Mouse (Mus musculus): ENCODE measurements around the gene Prkn.

Prkn gene

DNA sequence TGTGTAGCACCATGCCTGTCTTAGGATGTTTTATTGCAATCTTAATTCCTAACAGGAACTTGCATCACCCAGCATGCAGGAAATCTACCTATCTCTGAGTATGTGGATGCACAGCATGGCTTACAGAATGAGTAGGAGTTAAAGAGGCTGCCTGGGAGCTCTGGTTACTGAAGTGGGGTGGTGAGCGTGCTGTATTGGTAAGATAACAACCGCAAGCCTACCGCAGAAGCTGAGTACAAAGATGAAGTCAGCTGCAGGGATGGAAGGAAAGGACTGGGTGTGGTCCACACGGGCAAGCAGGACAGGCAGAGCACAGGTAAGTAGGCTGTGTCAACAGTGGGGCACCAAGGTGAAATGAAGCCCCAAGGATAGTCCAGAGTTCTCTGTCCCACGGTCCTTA is 1196.9 kb downstream of the Prkn start:
- DNase-seq (ENCODE audit: extremely low read depth, low read depth) = peak; percentile 97

DNA sequence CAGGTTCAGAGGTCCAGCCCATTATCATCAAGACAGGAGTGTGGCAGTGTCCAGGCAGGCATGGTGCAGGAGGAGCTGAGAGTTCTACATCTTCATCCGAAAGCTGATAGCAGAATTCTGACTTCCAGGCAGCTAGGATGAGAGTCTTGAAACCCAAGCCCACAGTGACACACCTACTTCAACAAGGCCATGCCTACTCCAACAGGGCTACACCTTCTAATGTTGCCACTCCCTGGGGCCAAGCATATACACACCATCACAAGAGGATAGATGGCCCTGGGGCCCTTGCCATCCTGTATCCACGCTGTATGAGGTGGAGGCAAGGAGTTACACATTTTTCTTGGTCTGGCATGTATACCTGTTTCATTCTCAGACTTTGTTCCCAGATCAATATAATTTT is 1197.4 kb downstream of the Prkn start:
- DNase-seq (ENCODE audit: extremely low read depth, low read depth) = no peak

DNA sequence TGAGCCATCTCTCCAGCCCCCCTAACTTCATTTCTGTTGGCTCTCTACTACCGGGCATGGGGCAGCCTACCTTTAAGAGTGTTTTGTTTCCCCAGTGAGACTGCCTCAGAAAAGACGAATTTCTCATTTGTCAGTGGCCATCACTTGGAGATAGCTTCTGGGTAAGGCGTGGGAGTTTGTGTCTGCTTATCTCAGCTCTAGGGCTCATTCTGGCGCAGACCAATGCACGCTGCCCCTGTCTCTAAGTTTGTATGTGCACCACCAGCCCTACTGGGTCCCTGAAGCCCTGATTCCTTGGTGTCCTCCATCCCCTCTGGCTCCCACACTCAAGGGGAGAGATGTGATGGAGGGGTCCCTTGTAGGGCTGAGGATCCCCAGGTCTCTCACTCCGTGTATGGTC is 1198.3 kb downstream of the Prkn start:
- DNase-seq (ENCODE audit: extremely low read depth, low read depth) = no peak

DNA sequence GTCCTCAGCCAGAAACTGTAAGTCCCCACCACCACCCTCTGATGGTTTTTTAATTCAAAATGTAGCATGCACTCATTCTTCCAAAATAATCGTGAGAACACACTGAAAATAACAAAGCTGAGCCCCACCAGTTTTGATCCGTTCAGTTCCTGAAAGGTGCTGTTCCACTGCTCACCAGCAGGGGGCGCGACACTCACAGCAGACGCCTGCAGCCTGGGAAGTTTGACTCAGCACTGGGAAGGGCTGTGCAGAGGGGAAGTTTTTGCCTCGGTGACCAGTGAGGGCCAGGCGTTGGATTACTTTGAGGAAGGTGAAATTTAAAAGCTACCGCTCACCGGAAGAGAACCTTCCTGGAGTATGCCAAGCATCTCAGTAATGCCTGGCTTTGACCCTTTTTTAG is 1199.0 kb downstream of the Prkn start:
- peak; percentile 72 for DNase-seq (ENCODE audit: extremely low read depth, low read depth)

DNA sequence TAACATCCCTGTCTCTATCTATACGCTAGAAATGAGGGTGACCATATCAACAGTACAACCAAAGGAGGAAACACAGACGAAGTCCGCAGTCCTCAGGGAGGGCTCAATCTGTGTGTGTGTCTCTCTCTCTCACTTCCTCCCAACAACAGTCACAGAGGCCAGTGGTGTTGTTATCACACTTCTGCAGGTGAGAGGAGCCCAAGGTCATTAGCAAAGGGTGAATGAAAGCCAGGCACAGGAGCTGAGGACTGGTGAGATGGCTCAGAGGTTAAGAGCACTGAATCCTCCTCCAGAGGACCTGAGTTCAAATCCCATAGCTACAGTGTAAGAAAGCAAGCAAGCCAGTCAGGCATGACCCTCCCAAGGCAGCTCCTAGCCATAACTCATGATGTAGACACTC is 1199.7 kb downstream of the Prkn start:
- DNase-seq (ENCODE audit: extremely low read depth, low read depth) = no peak

DNA sequence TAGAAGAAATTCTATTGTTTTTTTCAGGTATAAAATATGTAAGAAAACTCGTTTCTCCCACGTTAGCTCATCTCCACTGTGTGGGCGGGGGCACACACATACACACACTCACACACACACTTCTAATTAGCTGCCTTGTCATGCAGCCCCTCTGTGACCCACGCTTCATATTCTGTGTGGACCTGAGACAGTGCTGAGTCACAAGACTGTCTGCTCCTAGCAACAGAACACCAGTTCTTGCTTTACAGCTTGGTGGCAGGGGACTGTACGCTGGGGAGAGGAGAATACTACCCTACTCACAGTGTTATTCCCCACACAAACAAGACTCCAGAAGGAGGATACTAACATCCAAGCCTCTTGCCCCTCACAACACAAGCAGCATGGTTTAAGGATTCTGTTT is 1200.4 kb downstream of the Prkn start:
- DNase-seq (ENCODE audit: extremely low read depth, low read depth) = no peak

DNA sequence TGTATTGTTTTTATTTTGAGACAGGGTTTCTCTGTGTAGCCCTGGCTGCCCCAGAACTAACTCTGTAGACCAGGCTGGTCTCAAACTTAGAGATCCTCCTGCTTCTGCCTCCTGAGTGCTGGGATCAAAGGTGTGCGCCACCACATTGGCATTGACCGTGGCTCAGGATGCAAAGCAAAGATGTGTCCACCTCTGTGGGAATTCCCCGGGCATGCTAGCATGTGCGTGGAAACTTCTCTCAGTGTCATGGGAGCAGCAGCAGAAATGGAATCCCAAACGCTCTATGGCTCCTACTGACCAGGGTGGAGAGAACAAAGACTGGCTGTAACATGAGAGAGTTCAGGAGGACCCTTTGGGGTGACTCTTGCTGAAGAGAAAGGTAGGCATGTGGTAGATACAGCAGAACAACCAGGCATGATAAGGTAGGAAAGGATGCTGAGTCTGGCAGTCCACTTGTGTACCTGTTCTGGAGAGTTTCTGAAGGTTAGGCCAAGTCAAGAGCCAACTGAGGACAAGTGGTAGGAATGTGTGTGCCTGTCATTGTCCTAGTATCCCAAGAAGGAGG is 1201.0 kb downstream of the Prkn start:
- no peak for DNase-seq (ENCODE audit: extremely low read depth, low read depth)

DNA sequence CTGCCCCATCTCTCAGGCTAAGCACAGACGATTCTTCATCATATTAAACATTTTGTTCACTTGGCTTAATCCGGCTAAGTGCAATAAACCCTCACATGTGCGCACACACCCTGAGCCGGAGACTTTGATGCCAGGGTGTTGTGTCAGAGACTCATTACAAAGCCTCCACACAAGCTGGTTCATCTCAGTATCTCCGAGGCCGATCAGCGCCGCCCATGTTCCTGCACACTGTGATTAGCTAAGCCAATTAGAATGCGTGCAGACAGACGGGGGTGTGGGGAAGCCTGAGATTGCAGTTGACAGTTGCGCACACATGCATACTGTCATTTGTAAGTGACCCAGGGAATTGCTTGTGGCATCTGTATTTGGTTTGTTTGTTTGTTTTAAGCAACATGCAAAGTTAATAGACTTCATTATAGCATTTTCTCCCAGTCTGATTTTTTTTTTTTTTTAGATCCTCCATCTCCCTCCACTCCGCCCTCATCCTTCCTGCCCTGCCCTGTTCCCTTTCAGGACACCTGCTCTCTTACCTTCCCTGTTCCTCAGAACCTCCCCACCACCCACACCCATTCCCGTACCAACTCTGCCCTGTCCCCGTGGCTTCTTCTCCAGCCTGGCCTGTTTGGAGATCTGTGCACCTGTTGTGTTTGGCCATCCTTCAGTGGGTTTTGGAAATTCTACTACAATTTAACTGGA is 1202.5 kb downstream of the Prkn start:
- no peak for DNase-seq (ENCODE audit: extremely low read depth, low read depth)

DNA sequence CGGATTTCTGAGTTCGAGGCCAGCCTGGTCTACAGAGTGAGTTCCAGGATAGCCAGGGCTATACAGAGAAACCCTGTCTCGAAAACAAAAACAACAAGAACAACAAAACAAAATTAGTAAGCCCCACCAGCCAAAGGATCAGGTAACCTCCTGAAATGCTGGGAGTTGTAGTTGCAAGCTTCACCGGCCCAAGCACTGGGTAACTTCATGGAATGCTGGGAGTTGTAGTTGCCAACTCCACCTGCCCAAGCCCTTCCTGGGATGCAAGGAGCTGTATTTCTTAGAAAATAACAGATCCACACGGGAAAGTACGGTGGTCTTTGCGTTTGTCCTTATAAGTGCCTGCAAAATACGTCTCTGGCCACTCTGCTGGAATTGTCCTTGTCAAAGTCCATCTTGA is 1204.0 kb downstream of the Prkn start:
- DNase-seq (ENCODE audit: extremely low read depth, low read depth) = no peak

DNA sequence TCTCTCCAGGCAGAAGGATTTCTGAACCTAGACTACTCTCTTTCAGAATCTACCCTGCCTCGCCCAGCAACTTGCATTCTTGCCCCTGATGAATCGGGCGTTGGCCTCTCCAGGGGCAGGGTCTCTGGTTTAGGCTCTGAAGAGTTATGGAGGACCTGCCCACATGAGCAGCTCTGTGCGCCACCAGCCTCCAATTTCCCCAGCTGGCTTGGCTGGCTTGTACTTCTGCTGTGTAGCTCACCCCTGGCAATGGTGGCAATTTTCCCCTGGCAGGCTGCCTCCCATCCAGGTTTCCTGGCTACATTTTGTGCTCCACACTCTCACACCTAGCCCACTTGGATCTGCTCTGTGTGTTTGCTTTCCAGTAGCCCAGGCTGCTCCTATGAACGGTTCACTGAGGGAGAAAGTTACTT is 1205.7 kb downstream of the Prkn start:
- no peak for DNase-seq (ENCODE audit: extremely low read depth, low read depth)

DNA sequence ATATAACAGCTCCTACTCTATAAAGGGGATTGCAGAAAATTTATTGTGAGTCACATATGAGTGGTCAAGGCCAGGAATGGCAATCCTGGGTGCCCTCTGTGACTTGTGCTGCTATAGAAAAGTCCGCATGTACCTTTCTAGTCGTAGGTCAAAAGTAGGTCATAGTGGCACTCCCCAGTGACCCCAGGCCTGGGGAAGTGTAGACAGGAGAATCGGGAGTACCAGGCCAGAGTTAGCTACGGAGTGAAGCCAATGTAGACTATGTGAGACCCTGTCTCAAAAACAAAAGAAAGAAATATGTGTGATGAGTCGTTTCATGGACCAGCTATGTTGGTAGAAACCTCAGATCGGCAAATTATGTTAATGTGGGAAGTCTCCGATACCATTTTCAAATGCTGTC is 1206.8 kb downstream of the Prkn start:
- DNase-seq (ENCODE audit: extremely low read depth, low read depth) = no peak

DNA sequence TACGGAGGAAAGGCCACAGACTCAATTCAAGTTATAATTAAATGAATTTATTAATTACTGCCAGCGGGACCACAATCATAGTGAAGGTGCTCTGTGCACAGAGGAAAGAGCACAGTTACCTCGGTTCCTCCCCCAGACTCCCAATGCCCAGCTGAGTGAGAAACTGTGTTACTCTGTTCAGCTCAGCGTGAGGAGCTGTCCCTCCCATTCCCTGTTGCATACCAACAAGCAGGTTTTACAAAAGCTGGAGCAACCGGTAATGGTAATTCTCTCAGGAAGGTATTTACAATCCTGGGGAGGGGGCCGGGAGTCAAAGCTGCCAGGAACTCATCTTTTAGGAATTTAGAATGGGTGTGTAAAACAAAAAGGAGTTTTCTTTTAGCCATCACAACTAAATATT is 1207.3 kb downstream of the Prkn start:
- no peak for DNase-seq (ENCODE audit: extremely low read depth, low read depth)

DNA sequence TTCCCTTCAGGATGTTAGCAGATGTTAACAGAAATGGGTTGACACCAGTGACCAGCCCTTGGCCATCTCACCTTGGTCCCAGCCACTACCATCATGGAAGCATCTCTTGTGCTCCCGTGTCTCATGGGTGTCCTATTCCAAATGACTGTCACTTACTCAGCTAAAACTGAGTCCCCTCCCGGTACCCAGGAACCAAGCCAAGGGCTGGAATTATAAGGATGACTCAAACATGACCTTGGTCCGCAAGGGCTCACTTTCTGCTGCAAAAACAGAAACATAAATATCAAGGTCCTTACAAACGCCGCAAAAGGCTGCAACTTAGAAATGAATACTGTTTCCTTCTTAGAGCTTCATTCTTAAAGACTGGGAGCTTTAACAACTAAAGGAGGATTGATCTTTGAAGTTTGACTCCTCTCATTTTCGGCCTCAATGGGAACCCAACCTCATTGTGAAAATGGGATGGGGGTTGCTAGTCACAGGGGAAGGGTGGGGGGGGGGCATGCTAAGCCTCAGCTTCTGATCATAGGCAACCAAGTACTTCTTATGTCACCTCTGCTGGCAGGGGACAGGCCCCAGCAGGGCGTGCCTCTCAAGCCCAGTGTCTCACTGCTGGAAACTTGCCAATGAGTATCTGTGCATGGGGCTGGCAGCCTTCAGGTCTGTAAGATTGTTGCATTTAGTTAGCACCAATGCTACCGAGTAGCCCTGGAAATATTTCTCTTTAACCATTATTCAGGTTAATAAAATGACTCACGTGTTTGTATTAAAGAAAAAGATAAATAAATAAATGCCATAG is 1208.7 kb downstream of the Prkn start:
- no peak for DNase-seq (ENCODE audit: extremely low read depth, low read depth)

DNA sequence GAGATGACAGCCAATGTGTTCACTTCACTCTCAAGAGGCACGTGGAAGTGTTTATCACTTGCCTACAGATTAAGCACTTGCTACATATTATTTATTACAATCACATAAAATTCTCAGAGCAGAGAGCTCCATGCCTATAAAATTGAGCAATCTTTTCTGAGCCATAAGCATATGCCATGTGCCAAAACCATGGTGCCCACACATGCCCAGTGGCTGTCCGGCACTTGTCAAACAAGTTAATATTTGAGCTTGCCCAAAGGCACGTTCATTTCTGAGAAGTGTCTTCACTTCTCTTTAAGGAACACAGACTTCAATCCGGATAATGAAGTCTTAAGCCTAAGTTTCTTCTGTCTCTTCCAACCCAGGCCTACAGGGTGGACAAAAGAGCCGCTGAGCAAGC is 1210.1 kb downstream of the Prkn start:
- no peak for DNase-seq (ENCODE audit: extremely low read depth, low read depth)

DNA sequence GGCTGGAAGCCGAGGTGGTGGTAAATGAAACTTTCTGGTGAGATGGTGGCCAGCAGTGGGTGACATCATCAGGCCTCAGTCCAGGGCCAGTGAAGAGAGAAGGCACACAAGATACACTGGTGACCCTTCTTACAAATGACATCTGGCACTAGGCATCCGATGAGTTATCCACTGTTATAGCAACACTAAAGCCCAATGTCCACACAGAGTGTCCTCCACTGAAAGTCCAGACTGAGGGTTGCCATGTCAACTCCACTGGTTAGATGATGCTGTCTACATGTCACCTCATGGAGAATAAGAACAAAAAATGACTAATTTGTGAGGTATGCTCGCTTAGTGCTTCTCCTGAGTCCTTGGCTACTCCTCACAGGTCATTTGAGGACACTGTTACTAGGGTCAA is 1210.8 kb downstream of the Prkn start:
- DNase-seq (ENCODE audit: extremely low read depth, low read depth) = no peak

DNA sequence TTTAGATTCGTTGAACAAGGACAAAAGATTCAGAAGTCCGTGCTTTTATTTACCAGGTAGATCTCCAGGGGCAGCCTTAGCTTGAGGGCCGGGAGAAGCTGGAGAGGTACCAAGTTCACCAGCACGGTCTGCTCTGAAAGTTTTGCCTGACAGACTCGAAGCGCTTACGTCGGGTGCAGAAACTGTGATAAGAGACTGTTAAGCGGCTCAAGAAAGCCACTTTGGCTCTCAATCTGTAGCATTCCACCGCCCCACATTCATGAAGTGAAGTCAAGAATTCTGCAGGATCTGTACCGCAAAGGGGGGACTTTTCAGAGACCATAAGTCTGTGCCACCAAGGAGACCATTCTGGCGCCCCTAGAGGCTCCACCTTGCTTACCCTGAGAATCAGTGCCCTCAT is 1212.5 kb downstream of the Prkn start:
- DNase-seq (ENCODE audit: extremely low read depth, low read depth) = no peak

DNA sequence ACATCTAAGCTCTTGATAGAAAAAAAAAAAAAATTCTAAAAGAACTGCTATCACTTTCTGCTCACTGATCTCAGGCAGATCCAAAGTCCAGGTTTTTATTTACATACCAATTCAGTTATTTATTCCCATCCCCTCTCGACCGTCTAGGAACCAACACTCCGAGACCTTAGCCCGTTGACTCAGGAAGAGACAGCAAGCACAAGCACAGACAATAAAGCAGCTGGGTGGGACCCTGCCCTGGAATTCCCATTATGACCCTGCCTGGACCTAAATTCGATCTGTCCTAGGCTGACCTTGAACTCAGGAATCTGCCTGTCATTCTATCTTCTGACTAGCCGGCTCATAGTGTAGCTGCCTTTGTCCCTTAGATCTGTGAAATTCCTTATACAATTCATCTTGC is 1218.9 kb downstream of the Prkn start:
- no peak for DNase-seq (ENCODE audit: extremely low read depth, low read depth)

DNA sequence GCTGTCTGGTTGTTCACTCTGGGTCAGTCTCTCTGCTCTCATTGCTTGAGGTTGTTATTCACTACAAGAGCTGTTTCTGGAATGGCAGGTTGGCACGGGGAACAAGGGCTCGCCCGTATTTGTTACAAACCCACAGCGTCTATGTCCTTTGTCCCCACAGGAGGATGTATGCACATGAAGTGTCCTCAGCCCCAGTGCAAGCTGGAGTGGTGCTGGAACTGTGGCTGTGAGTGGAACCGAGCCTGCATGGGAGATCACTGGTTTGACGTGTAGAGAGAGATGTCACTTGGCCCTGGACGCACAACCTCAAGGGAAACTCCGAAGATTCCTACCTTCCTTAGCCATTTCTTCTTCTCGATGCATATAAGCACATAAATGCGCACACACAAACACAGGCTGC is 1221.2 kb downstream of the Prkn start:
- no peak for DNase-seq (ENCODE audit: extremely low read depth, low read depth)

DNA sequence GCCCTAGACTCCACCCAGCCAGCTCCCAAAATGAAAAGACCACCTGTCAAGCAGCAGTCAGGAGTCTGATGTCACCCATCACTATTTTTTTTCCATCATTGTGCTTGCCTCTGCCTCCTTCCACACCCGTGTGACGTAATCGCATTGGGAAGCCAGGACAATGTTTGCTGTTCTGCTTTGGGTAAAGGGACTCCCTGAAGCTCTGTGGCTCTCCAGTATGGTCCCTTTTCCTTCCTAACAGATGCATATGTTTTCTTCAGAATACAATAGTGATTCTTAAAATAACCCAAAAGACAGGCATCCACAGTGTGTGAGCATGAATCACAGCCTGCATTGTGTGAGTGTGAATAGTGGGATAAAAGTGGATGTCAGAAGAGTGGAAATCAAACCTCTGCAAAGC is 1222.7 kb downstream of the Prkn start:
- DNase-seq (ENCODE audit: extremely low read depth, low read depth) = no peak

DNA sequence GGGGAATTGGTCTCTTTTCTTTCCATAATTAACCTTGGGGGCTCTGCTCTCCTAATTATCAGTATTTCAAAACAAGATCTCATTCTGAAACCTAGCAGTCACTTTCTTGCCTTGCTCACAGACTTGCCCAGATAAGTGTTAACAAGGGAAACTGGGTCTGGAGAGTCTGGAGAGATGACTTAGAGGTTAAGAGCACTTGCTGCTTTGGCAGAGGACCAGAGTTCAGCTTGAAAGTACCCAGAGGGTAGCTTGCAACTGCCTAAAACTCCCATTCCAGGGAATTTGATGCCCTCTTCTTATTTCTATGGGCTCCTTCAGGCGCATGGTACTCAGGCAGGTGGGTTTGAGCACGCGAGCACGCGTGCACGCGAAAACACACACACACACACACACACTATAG is 1223.3 kb downstream of the Prkn start:
- no peak for DNase-seq (ENCODE audit: extremely low read depth, low read depth)

DNA sequence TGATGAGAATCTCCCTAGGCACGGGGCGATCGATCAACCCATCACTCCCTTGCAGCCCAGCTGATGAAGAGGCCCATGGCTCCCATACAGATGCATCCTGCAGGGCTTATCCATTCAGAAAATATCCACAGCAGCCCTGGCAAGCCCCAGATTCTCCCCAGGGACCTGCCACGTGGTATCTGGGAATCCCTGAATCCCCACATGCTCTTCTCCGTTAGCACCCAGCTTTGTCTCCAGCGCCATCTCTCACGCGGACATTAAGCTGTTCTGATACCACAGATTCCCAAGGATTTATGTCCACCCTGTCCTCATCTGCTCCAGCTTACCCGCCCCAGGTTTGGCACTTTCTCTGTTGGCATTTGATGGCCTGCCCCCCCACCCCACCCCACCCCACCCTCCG is 1225.9 kb downstream of the Prkn start:
- DNase-seq (ENCODE audit: extremely low read depth, low read depth) = no peak

DNA sequence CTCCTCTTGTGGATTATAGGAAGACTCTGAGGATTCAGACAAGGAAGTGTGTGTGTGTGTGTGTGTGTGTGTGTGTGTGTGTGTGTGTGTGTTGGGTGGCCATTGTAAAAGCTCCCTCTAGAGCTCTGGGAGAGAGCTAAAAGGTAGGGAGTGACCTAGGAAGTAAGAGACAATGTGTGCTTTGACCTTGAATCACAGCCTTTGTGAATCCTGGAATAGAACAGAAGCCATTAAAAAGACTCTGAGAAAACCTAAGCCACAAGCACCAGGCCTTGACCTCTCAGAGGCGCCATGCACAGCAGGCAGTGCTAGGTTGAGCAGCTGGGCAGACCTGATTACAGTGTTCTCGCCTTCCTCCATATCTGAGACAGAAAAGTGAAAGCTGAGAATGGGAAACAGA is 1236.6 kb downstream of the Prkn start:
- DNase-seq (ENCODE audit: extremely low read depth, low read depth) = no peak
